Mouse (Mus musculus) hindbrain, embryonic 12.5 days (tissue): ENCODE data around the gene Ank. TPM values are rescaled to one million over a fixed set of nuclear protein-coding genes. Genes with fewer than 3 reads are reported as not detected.

Experiments used
- ATAC-seq: fragments of 200-750 bp; cut with Nextera tagmentation; 2 replicates; pipeline ENCODE4 v1.8.0; 2017; ENCODE audit warnings: moderate TSS enrichment; ENCODE audit not compliant: low FRiP score
- H3K27ac ChIP-seq: fragments of 300-500 bp; sonication (generic); 2 replicates; pipeline ENCODE4 v1.5.1; 2016; ENCODE audit warnings: mild to moderate bottlenecking
- H3K27me3 ChIP-seq: fragments of 300-500 bp; sonication (generic); 2 replicates; pipeline ENCODE4 v1.6.1; 2016; ENCODE audit warnings: mild to moderate bottlenecking
- H3K36me3 ChIP-seq: fragments of 300-500 bp; sonication (generic); 2 replicates; pipeline ENCODE4 v1.6.1; 2016; ENCODE audit warnings: mild to moderate bottlenecking
- H3K4me1 ChIP-seq: fragments of 300-500 bp; sonication (generic); 2 replicates; pipeline ENCODE4 v1.6.1; 2016
- H3K4me2 ChIP-seq: fragments of 300-500 bp; sonication (generic); replicated peaks from 2 replicates; pipeline ENCODE4 v1.6.1; 2016; ENCODE audit warnings: mild to moderate bottlenecking
- H3K4me3 ChIP-seq: fragments of 300-500 bp; sonication (generic); 2 replicates; pipeline ENCODE4 v1.5.1; 2016; ENCODE audit warnings: mild to moderate bottlenecking
- H3K9ac ChIP-seq: fragments of 300-500 bp; sonication (generic); 2 replicates; pipeline ENCODE4 v1.6.1; 2016; ENCODE audit warnings: mild to moderate bottlenecking, moderate library complexity
- H3K9me3 ChIP-seq: fragments of 300-500 bp; sonication (generic); replicated peaks from 2 replicates; pipeline ENCODE4 v1.6.1; 2016; ENCODE audit warnings: mild to moderate bottlenecking
- WGBS: fragments of 180-500 bp; shearing (Covaris S2); methylation state at CpG from one replicate; pipeline ENCODE4 v1.1.7; 2016; 5-methylcytosine and 5-hydroxymethylcytosine counted together
- polyA plus RNA-seq: library from polyadenylated mRNA; unstranded; fragments of >200 nt; fragmentation: Nextera tagmentation; extraction: Ambion mirVana; gene quantifications from 2 replicates; pipeline ENCODE4 v1.2.1, GENCODE M21; 2016

Ank gene
- polyA plus RNA-seq, 1 experiment from 2014 or later: 15.2 TPM

DNA sequence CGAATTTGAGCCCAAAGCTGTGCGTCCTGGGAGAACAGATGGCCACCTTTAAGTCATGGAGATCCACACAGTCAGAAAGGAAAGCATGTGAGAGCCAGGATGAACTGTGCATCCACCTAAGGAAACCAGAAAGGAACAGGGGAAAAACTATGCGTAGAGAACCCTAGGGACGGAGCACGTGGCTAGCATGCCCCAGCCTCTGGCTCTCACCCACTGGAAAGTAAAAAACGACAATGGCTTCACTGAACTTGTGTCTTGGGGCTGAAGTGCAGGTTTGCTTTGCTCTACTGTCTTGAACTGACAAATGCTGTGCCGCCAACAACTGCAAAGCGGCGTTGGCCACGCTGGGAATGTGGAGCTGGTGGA is 159.4 kb downstream of the Ank start:
- Histone ChIP-seq H3K4me2 (no peak overlapping the region), H3K36me3 (peaks cover 26% of the 10 kb centered on the region; the same call in 1 of the 2 replicates), H3K4me3 (no peak overlapping the region), H3K9me3 (no peaks in the 10 kb centered on the region), H3K4me1 (peaks cover 14% of the 10 kb centered on the region), H3K27me3 (no peaks in the 10 kb centered on the region), H3K9ac (no peak overlapping the region), H3K27ac (no peak overlapping the region)
- ATAC-seq: no peak
- 87% methylated on average over 10 of the region's 10 CpGs for WGBS

DNA sequence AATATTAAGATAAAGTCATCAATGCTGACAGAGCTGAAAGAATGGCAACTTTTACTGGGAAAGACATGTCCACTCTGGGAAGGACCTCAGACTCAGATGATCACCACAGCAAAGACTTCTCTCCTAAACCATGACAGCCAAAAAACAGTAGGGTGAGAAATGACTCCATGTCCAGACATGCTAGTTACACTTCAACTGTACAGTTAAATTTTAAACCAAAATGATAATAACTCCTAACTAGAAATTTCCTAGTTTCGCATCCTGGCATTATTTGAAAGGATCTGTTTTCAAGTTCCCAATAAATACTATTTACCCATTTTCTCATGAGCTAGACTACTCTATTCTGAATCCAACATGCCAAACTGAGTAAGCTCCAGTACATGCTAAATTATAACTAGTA is 159.8 kb downstream of the Ank start:
- Histone ChIP-seq H3K9me3 (no peaks in the 10 kb centered on the region), H3K36me3 (peaks cover 21% of the 10 kb centered on the region; the same call in 1 of the 2 replicates), H3K27ac (no peak overlapping the region), H3K4me1 (peaks cover 17% of the 10 kb centered on the region), H3K9ac (no peak overlapping the region), H3K4me2 (no peak overlapping the region), H3K27me3 (no peaks in the 10 kb centered on the region), H3K4me3 (no peak overlapping the region)
- no peak for ATAC-seq
- 97% methylated on average over 1 of the region's 1 CpGs for WGBS

GRCm38 (mm10) chr15:27627794-27628193 is 161.3 kb downstream of the Ank start:
- Histone ChIP-seq H3K9ac (no peak overlapping the region), H3K27ac (no peak overlapping the region), H3K9me3 (no peaks in the 10 kb centered on the region), H3K27me3 (no peaks in the 10 kb centered on the region), H3K36me3 (peaks cover 14% of the 10 kb centered on the region; the same call in 1 of the 2 replicates), H3K4me3 (no peak overlapping the region), H3K4me2 (no peak overlapping the region), H3K4me1 (peaks cover 17% of the 10 kb centered on the region)
- ATAC-seq: no peak
- 90% methylated on average over 9 of the region's 9 CpGs for WGBS

- no peaks in the 10 kb centered on the region for H3K27me3 ChIP-seq
- 0 out of 2 replicates have a peak overlapping the region, but pooled peaks have one; percentile 6 for H3K9ac ChIP-seq
- H3K4me3 ChIP-seq: no peak overlapping the region
- H3K27ac ChIP-seq: no peak overlapping the region
- H3K4me2 ChIP-seq: peak overlapping the region; percentile 82; the same call in 1 of the 2 replicates
- H3K9me3 ChIP-seq: no peaks in the 10 kb centered on the region
- ATAC-seq: no peak
- WGBS: 86% methylated on average over 4 of the region's 4 CpGs
- H3K36me3 ChIP-seq: peaks cover 9% of the 10 kb centered on the region; the same call in 1 of the 2 replicates
- H3K4me1 ChIP-seq: peaks cover 17% of the 10 kb centered on the region
Measured at GRCm38 (mm10) chr15:27629046-27629445, 162.6 kb downstream of the Ank start.

DNA sequence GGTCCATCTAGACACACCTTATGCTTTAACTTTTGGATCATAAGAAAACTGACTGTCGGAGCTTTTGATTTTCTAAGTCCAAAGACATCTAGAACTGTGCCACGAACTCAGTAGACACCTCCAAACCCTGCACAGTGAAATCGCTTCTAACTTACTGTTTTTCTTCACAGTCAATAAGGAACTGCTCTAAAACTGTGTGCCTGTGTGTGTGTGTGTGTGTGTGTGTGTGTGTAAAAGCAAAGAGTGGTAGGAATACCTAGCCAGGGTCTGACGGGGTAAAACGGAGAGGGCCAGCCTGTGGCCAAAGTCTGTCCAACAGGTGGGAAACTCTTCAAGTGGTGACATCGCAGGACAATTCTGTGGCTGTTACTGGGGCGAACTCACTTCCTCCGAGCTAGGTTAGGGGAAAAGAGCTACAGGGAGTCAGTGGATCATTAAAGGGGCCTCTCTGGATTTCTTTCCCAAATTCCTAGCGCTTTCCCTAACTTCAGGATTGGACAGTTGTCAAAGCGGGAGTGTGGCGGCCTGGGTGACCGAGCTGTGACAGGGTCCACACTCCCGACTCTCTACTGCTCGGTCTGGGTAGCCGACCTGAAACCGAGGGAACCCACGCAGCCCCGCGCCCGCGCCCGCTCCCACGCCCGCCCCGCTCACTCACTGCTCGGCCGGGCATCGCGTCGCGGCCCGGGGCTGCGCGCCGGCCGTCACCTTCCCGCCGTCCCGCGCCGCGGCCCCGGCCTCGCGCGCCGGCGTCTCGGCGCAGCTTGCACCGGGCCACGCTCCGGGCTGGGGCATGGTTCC is 163.5 kb downstream of the Ank start:
- Histone ChIP-seq H3K27me3 (no peaks in the 10 kb centered on the region), H3K4me1 (peaks cover 17% of the 10 kb centered on the region), H3K36me3 (peaks cover 9% of the 10 kb centered on the region; the same call in 1 of the 2 replicates), H3K9ac (peak overlapping the region; percentile 83), H3K4me2 (peak overlapping the region; percentile 82), H3K9me3 (no peaks in the 10 kb centered on the region), H3K27ac (0 out of 2 replicates have a peak overlapping the region, but pooled peaks have one; percentile 52), H3K4me3 (peak overlapping the region; percentile 89)
- 5% methylated on average over 36 of the region's 53 CpGs for WGBS
- ATAC-seq: peak; percentile 85

DNA sequence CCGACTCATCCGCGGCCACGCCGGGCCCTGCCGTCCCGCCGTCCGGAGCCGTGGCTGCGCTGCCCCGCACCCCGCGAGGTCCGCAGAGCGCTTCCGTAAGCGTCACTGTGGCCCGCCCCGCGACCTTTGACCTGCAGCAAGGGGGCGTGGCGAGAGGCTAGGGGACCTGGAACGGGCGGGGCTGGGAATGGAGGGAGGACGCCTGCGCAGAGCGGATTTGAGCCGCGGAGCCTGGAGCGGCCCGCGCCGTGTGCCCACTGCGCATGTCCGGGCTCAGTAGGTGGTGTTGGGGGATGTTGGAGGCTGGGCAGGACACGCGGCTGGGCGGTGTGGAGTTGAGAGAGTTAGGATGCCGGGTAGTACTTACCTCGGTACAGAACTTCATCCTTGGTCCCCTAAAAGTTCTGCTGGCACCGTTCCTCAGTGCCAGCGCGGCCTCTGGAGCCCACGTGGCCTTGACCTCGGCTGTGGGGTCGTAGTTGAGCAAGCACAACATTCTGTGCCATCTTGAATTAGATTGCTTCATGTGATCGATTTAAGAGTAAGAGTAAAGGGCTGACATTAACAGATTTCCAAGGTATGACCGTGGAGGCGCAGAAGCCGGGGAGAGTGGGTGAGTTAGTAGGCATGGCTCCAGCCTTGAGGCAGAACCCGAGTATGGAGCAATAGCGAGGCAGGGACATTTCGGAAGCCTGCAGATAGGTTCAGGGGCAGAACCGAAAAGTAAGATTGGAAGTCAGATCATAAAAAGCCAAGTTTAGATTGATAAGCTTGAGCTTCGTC is 164.3 kb downstream of the Ank start, which contains the start of gene Otulin:
Gene Otulin (minus strand): TSS at position 93 of the 783 bp plus-strand sequence.
- peak within 1 kb of the TSS; percentile 83 for H3K9ac ChIP-seq
- peak within 1 kb of the TSS; percentile 89 for H3K4me3 ChIP-seq
- H3K4me1 ChIP-seq: peaks cover 17% of the 10 kb centered on the region
- no peaks in the 10 kb centered on the region for H3K9me3 ChIP-seq
- ATAC-seq: peak; percentile 98
- peak within 1 kb of the TSS; percentile 52; the same call in 1 of the 2 replicates for H3K27ac ChIP-seq
- no peaks in the 10 kb centered on the region for H3K27me3 ChIP-seq
- H3K36me3 ChIP-seq: peaks cover 3% of the 10 kb centered on the region; the same call in 1 of the 2 replicates
- 6% methylated on average over 54 of the region's 56 CpGs for WGBS
- peak within 1 kb of the TSS; percentile 82 for H3K4me2 ChIP-seq

GRCm38 (mm10) chr15:27633941-27634900 is 167.7 kb downstream of the Ank start:
- Histone ChIP-seq H3K4me3 (no peak overlapping the region), H3K9ac (no peak overlapping the region), H3K27me3 (no peaks in the 10 kb centered on the region), H3K4me2 (no peak overlapping the region), H3K4me1 (peaks cover 11% of the 10 kb centered on the region), H3K27ac (no peak overlapping the region), H3K9me3 (no peaks in the 10 kb centered on the region), H3K36me3 (no peaks in the 10 kb centered on the region)
- WGBS: 84% methylated on average over 8 of the region's 8 CpGs
- ATAC-seq: no peak

GRCm38 (mm10) chr15:27641171-27641570 is 174.7 kb downstream of the Ank start:
- H3K4me3 ChIP-seq: no peak overlapping the region
- no peak overlapping the region for H3K27ac ChIP-seq
- no peak overlapping the region for H3K9ac ChIP-seq
- H3K27me3 ChIP-seq: no peaks in the 10 kb centered on the region
- no peaks in the 10 kb centered on the region for H3K9me3 ChIP-seq
- no peak for ATAC-seq
- 71% methylated on average over 12 of the region's 12 CpGs for WGBS
- H3K4me2 ChIP-seq: no peak overlapping the region
- H3K4me1 ChIP-seq: no peaks in the 10 kb centered on the region
- H3K36me3 ChIP-seq: no peaks in the 10 kb centered on the region

- ATAC-seq: no peak
Measured at GRCm38 (mm10) chr15:27642895-27643294, 176.4 kb downstream of the Ank start.

More at GRCm38 (mm10) chr15:27642895-27643294, 176.4 kb downstream of the Ank start:
- Histone ChIP-seq H3K9ac (no peak overlapping the region), H3K4me3 (no peak overlapping the region), H3K27ac (no peak overlapping the region), H3K9me3 (no peaks in the 10 kb centered on the region), H3K4me2 (no peak overlapping the region), H3K4me1 (no peaks in the 10 kb centered on the region), H3K36me3 (no peaks in the 10 kb centered on the region), H3K27me3 (no peaks in the 10 kb centered on the region)
- WGBS: 90% methylated on average over 3 of the region's 3 CpGs
